11 mouse cellular contexts compared by ENCODE assay signal in the genomic region with DNA sequence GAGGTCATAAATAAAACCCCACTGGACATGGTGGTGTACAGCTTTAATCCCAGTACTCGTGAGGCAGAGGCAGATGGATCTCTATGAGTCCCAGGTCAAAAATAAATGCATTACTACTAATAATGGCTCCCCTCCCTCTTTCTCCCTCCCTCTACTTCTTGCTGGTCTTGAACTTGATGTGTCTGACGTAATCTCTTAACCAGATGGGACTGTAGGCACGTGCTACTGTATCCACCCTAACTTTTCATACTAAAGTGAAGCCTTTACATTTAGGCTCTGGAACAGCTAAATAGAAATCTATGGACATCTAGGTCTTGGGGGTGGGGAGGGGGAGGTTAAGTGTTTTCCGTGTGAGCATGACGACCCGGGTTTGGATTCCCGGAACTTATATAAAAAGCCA. TPM values are rescaled to one million over a fixed set of nuclear protein-coding genes. Genes with fewer than 3 reads are reported as not detected.
DNase-seq lines count a peak whose midpoint lies in the region; ATAC-seq and TF ChIP-seq lines count a peak whose summit lies in the region.
"Had no signal": no experiment of that assay in that cellular context is flagged by ENCODE, and none has a peak within 500 bp of the region (broad histone marks: within the 10 kb centered on the region; RNA-seq: fewer than 3 reads in every experiment).

No protein-coding gene starts in this region.

- no peaks in the 10 kb centered on the region for H3K9me3 ChIP-seq in midbrain, embryonic 10.5 days (replicated peaks)
- H3K9me3 ChIP-seq in midbrain, postnatal 0 days (ENCODE audit: low read length): no peaks in the 10 kb centered on the region
- no peaks in the 10 kb centered on the region for H3K9me3 ChIP-seq in forebrain, embryonic 13.5 days (replicated peaks)
- no peaks in the 10 kb centered on the region for H3K9me3 ChIP-seq in limb, embryonic 14.5 days (ENCODE audit: control insufficient read depth, low read length)
- H3K9me3 ChIP-seq in stomach, embryonic 16.5 days (replicated peaks; ENCODE audit: control insufficient read depth, low read length): no peaks in the 10 kb centered on the region

- ATAC-seq in midbrain, postnatal 0 days (ENCODE audit: low FRiP score): no peak
- no peak for ATAC-seq in forebrain, embryonic 13.5 days
- no peak for ATAC-seq in limb, embryonic 14.5 days (ENCODE audit: low FRiP score, low read depth)
- ATAC-seq in stomach, embryonic 16.5 days (ENCODE audit: insufficient read depth, low FRiP score): no peak

- H3K4me3 ChIP-seq in midbrain, embryonic 10.5 days: peak overlapping the region; percentile 74
- H3K4me3 ChIP-seq in midbrain, postnatal 0 days (ENCODE audit: low read depth, low read length): no peak overlapping the region
- H3K4me3 ChIP-seq in forebrain, embryonic 13.5 days: peak overlapping the region; percentile 53
- H3K4me3 ChIP-seq in limb, embryonic 14.5 days (replicated peaks; ENCODE audit: low read length): peak overlapping the region; percentile 56
- peak overlapping the region; percentile 60 for H3K4me3 ChIP-seq in stomach, embryonic 16.5 days (replicated peaks; ENCODE audit: low read length)

- no peak for TF ChIP-seq POLR2A in limb, embryonic 14.5 days (IDR thresholded peaks at IDR 0.05; ENCODE audit: borderline replicate concordance, extremely low read depth, insufficient read depth, insufficient read length)

- H3K9ac ChIP-seq in midbrain, postnatal 0 days (replicated peaks; ENCODE audit: low read length, poor library complexity, severe bottlenecking): no peak overlapping the region
- H3K9ac ChIP-seq in forebrain, embryonic 13.5 days: peak overlapping the region; percentile 92
- no peak overlapping the region for H3K9ac ChIP-seq in limb, embryonic 14.5 days (ENCODE audit: low read depth, low read length, severe bottlenecking)
- peak overlapping the region; percentile 68; the same call in 1 of the 2 replicates for H3K9ac ChIP-seq in stomach, embryonic 16.5 days (ENCODE audit: low read length)

- peaks cover 60% of the 10 kb centered on the region for H3K4me1 ChIP-seq in midbrain, embryonic 10.5 days
- no peaks in the 10 kb centered on the region for H3K4me1 ChIP-seq in midbrain, postnatal 0 days (ENCODE audit: insufficient read depth, low read length)
- peaks cover 57% of the 10 kb centered on the region for H3K4me1 ChIP-seq in forebrain, embryonic 13.5 days
- peaks cover 17% of the 10 kb centered on the region for H3K4me1 ChIP-seq in limb, embryonic 14.5 days (ENCODE audit: control insufficient read depth, insufficient read depth, low read length)
- peaks cover 20% of the 10 kb centered on the region for H3K4me1 ChIP-seq in stomach, embryonic 16.5 days (ENCODE audit: control insufficient read depth, insufficient read depth, low read length)

- no peak for TF ChIP-seq CTCF in midbrain, postnatal 0 days (IDR thresholded peaks at IDR 0.05)

- no peak for DNase-seq in midbrain, embryonic 10.5 days (ENCODE audit: low spot score)
- no peak for DNase-seq in midbrain, postnatal 0 days (ENCODE audit: low spot score)
- DNase-seq in limb, embryonic 14.5 days (ENCODE audit: low spot score): no peak
- no peak for DNase-seq in spleen, adult 18-20 months
- DNase-seq in retina, embryonic 14.5 days (ENCODE audit: low spot score): no peak
- DNase-seq in layer of hippocampus, postnatal 25 days (ENCODE audit: extremely low spot score in 1 of 2, low spot score in 1 of 2): no peak
- DNase-seq: kidney, postnatal 10 days; thymus, postnatal 14 days had no signal

- no peak overlapping the region; the same call in 1 of the 2 replicates for H3K4me2 ChIP-seq in midbrain, postnatal 0 days (ENCODE audit: low read depth, low read length, poor library complexity, severe bottlenecking)
- peak overlapping the region; percentile 95 for H3K4me2 ChIP-seq in forebrain, embryonic 13.5 days
- peak overlapping the region; percentile 96 for H3K4me2 ChIP-seq in limb, embryonic 14.5 days (replicated peaks; ENCODE audit: low read depth, low read length, severe bottlenecking)
- H3K4me2 ChIP-seq in stomach, embryonic 16.5 days (ENCODE audit: low read depth, low read length): peak overlapping the region; percentile 95

- peaks cover 12% of the 10 kb centered on the region for H3K36me3 ChIP-seq in midbrain, embryonic 10.5 days
- no peaks in the 10 kb centered on the region for H3K36me3 ChIP-seq in midbrain, postnatal 0 days (ENCODE audit: insufficient read depth, low read length)
- no peaks in the 10 kb centered on the region; the same call in 1 of the 2 replicates for H3K36me3 ChIP-seq in forebrain, embryonic 13.5 days (ENCODE audit: poor library complexity, severe bottlenecking)
- peaks cover 4% of the 10 kb centered on the region for H3K36me3 ChIP-seq in limb, embryonic 14.5 days (ENCODE audit: control insufficient read depth, insufficient read depth, low read length)
- no peaks in the 10 kb centered on the region for H3K36me3 ChIP-seq in stomach, embryonic 16.5 days (ENCODE audit: control insufficient read depth, insufficient read depth, low read length)

- H3K27me3 ChIP-seq in midbrain, embryonic 10.5 days (ENCODE audit: low read depth, poor library complexity, severe bottlenecking): no peaks in the 10 kb centered on the region
- no peaks in the 10 kb centered on the region for H3K27me3 ChIP-seq in midbrain, postnatal 0 days (ENCODE audit: insufficient read depth, low read length)
- no peaks in the 10 kb centered on the region for H3K27me3 ChIP-seq in forebrain, embryonic 13.5 days
- H3K27me3 ChIP-seq in limb, embryonic 14.5 days (ENCODE audit: control insufficient read depth, insufficient read depth, low read length): no peaks in the 10 kb centered on the region
- no peaks in the 10 kb centered on the region for H3K27me3 ChIP-seq in stomach, embryonic 16.5 days (ENCODE audit: control insufficient read depth, insufficient read depth, low read length)

- WGBS in midbrain, embryonic 10.5 days: 91% methylated on average over 7 of the region's 7 CpGs
- WGBS in midbrain, postnatal 0 days: 73% methylated on average over 7 of the region's 7 CpGs
- WGBS in forebrain, embryonic 13.5 days: 67% methylated on average over 7 of the region's 7 CpGs
- 74% methylated on average over 7 of the region's 7 CpGs for WGBS in limb, embryonic 14.5 days
- 77% methylated on average over 7 of the region's 7 CpGs for WGBS in stomach, embryonic 16.5 days

- peak overlapping the region; percentile 95 for H3K27ac ChIP-seq in midbrain, embryonic 10.5 days (replicated peaks)
- no peak overlapping the region for H3K27ac ChIP-seq in midbrain, postnatal 0 days (ENCODE audit: low read depth, low read length)
- H3K27ac ChIP-seq in forebrain, embryonic 13.5 days: no peak overlapping the region; the same call in 1 of the 2 replicates
- H3K27ac ChIP-seq in limb, embryonic 14.5 days (replicated peaks; ENCODE audit: low read depth, low read length): no peak overlapping the region
- no peak overlapping the region for H3K27ac ChIP-seq in stomach, embryonic 16.5 days (ENCODE audit: low read length)

RNA-seq across cellular contexts. Expression of a gene that starts 10.2 kb away (rescaled TPM):
- polyA plus RNA-seq in midbrain, embryonic 10.5 days (2016; fragmentation: Nextera tagmentation; extraction: Ambion mirVana): 15.5 and 20.9 TPM in 2 replicates
- 48.5 and 58.8 TPM in 2 replicates for total RNA-seq in midbrain, postnatal 0 days (2014; rRNA removed)
- 23.9 and 25.6 TPM in 2 replicates for polyA plus RNA-seq in midbrain, postnatal 0 days (2015; fragmentation: Nextera tagmentation; extraction: Ambion mirVana)
- 48.8 and 58.5 TPM in 2 replicates for polyA plus RNA-seq in forebrain, embryonic 13.5 days (2015; fragmentation: Nextera tagmentation; extraction: Ambion mirVana)
- 29.8 and 30.3 TPM in 2 replicates for polyA plus RNA-seq in limb, embryonic 14.5 days (2012; rRNA removed)
- polyA plus RNA-seq in limb, embryonic 14.5 days (2014; fragmentation: Nextera tagmentation; extraction: Ambion mirVana): 18.3 and 18.8 TPM in 2 replicates
- polyA plus RNA-seq in stomach, embryonic 16.5 days (2015; fragmentation: Nextera tagmentation; extraction: Ambion mirVana): 15.5 and 17.7 TPM in 2 replicates
- total RNA-seq in layer of hippocampus, postnatal 25 days (2021): 10 to 100 TPM; 51.3 to 51.5 TPM

RNA-seq across cellular contexts. Expression of a gene that starts 32.0 kb away (rescaled TPM):
- polyA plus RNA-seq in midbrain, embryonic 10.5 days (2016; fragmentation: Nextera tagmentation; extraction: Ambion mirVana): 32.3 and 37.7 TPM in 2 replicates
- 32.1 and 34.2 TPM in 2 replicates for total RNA-seq in midbrain, postnatal 0 days (2014; rRNA removed)
- polyA plus RNA-seq in midbrain, postnatal 0 days (2015; fragmentation: Nextera tagmentation; extraction: Ambion mirVana): 38.5 and 41.6 TPM in 2 replicates
- polyA plus RNA-seq in forebrain, embryonic 13.5 days (2015; fragmentation: Nextera tagmentation; extraction: Ambion mirVana): 45.5 and 46.4 TPM in 2 replicates
- 8.9 and 11.5 TPM in 2 replicates for polyA plus RNA-seq in limb, embryonic 14.5 days (2012; rRNA removed)
- polyA plus RNA-seq in limb, embryonic 14.5 days (2014; fragmentation: Nextera tagmentation; extraction: Ambion mirVana): 7.5 and 7.9 TPM in 2 replicates
- 9.7 and 10.5 TPM in 2 replicates for polyA plus RNA-seq in stomach, embryonic 16.5 days (2015; fragmentation: Nextera tagmentation; extraction: Ambion mirVana)
- total RNA-seq in layer of hippocampus, postnatal 25 days (2021): 10 to 100 TPM; 25.2 to 28.3 TPM

RNA-seq across cellular contexts. Expression of a gene that starts 51.1 kb away (rescaled TPM):
- 2.5 and 2.8 TPM in 2 replicates for polyA plus RNA-seq in midbrain, embryonic 10.5 days (2016; fragmentation: Nextera tagmentation; extraction: Ambion mirVana)
- total RNA-seq in midbrain, postnatal 0 days (2014; rRNA removed): 5.8 and 6.1 TPM in 2 replicates
- polyA plus RNA-seq in midbrain, postnatal 0 days (2015; fragmentation: Nextera tagmentation; extraction: Ambion mirVana): 4.3 and 5.1 TPM in 2 replicates
- 3.5 and 3.6 TPM in 2 replicates for polyA plus RNA-seq in forebrain, embryonic 13.5 days (2015; fragmentation: Nextera tagmentation; extraction: Ambion mirVana)
- polyA plus RNA-seq in limb, embryonic 14.5 days (2012; rRNA removed): 2.7 and 3.4 TPM in 2 replicates
- 4.8 and 4.9 TPM in 2 replicates for polyA plus RNA-seq in limb, embryonic 14.5 days (2014; fragmentation: Nextera tagmentation; extraction: Ambion mirVana)
- polyA plus RNA-seq in stomach, embryonic 16.5 days (2015; fragmentation: Nextera tagmentation; extraction: Ambion mirVana): 2.2 and 2.9 TPM in 2 replicates
- total RNA-seq in layer of hippocampus, postnatal 25 days (2021): 1 to 10 TPM; 2.5 to 2.8 TPM
- total RNA-seq: neutrophil, adult 5-6 weeks had no signal

Comparison
In these comparisons a context has a peak if more than half of its experiments do, and no peak if none do; other contexts are left out.
1. H3K9ac ChIP-seq: peak in forebrain, embryonic 13.5 days (single experiment) and stomach, embryonic 16.5 days (single experiment); none in midbrain, postnatal 0 days (single experiment) and limb, embryonic 14.5 days (single experiment).